Mouse (Mus musculus): ENCODE results near the gene Csk.

Csk gene

DNA sequence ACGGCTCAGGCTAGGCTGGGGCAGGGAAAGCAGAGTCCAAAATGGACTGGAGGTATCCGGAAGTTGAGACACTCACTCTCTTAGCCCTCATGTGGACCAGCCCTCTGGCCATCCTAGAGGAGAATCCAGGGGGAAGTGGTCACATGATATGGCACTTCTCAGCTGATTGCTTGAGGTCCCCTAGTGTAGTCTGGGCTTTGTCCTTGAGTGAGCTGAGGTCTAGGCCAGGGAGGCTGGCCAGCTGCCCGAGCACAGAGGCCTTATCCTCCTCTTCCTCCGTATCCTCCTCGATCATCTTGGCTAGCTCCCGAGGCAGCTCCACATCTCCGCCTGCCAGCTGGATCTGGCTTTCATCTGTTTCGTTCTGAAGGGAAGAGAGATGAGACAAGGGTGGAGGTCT lies 51.3 kb downstream of the Csk start:
- no peak for DNase-seq (ENCODE audit: low spot score)

DNA sequence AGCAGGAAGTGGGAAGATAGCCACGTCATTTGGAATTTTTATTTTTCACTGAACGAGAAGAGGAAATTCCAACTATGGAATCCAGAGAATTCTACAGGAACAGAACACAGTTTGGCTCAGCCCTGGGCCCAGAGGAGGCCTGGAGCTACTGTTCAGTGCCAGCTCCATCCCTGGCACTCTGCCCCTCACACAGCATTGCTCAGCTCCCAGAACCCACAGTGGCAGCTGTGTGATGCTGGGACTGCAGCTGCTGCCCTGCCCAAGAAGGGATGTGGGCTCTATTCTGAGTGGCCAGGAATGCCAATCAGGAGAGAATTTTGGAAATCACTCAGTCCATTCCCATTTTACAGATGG lies 52.1 kb downstream of the Csk start:
- peak; percentile 43 for DNase-seq (ENCODE audit: low spot score)

DNA sequence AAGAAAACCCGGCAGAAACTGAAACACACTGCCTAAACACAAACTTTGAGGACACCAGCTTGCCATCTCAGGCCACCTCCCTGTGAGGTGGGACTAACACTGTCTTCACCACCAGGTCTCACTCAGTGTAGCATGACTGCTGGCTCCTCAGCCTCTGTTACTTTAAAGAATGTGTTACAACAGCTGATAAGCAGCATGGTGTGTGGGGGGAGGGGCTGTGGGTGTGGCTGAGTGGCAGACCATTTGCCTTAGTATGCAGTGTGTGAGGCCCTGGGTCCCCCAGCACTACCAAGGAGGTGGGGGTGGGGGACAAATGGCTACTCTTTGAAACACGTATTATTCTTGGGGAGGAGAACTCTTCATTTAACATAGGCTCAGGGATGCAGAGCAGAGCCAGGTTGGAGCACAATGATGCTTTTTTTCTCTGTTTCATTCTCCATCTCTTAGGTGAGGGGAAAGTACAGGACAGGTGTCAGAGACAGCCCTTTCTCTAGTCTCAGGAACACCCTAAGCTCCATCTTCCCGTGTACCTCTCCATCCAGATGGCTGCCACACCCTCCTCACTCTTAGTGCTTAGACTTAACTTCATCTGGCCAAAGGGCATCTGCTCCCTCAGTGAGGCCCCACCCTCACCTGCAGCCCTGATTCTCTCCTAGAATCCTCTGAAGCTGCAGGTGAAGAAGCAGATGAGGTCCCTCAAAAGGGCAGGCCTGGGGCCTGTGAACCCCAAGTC lies 52.6 kb downstream of the Csk start:
- no peak for DNase-seq (ENCODE audit: low spot score)

DNA sequence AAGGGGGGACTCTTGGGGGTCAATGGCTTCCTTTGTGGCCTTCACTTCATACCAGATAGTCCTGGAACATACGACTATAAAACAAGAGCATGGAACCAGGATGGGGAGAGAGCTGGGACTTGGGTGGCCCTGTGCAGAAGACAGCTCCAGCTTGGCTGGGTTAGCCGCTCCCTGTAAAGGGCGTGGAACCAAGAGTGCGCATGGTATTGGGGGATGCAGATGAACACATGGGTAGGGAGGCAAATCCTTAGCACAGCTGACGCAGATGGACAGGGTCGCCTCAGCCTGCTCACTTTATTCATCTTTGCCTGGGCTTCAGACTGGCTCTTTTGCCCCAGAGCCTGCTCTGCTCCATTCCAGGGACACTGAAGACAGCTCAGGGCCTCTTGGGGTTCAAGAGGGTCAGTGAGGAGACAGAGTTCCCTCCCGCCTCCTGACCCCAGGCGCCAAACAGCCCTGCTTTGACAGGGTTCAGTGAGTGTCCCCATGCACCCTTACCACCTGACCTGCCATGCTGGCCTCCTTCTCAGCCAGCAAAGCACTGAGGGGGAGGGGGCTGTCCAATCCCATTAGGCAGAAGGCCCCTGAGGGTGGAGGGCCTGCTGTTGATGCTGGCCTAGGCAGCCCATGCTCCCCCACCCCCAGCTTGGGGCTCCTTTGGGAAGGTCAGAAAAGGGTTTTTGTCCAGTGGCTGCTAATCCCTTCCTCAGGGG lies 54.4 kb downstream of the Csk start:
- DNase-seq (ENCODE audit: low spot score), result no peak

DNA sequence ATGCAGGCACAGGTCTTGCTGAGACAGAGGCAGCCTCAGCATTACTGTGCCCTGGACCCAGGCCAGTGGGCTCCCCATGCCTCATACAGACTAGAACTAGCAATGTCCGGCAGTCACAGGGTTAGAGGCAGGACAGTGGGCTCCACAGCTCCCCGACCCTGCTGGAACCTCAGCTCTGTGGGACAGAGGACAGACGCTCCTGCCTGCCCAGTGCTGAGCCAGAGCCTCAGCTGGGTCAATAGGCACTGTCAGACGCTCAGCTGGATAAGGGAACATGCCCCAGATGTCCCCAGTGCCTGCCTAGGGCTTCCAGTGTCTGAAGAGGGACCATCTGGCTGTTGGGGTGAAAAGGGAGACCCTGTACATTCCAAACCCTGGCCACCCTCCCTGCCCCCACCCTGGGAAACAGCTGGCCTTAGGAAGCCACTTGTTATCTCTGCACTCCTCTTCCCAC lies 55.5 kb downstream of the Csk start:
- DNase-seq (ENCODE audit: low spot score), result no peak

- DNase-seq (ENCODE audit: low spot score), result no peak
Measured at GRCm38 (mm10) chr9:57597265-57597664, 56.2 kb downstream of the Csk start.

DNA sequence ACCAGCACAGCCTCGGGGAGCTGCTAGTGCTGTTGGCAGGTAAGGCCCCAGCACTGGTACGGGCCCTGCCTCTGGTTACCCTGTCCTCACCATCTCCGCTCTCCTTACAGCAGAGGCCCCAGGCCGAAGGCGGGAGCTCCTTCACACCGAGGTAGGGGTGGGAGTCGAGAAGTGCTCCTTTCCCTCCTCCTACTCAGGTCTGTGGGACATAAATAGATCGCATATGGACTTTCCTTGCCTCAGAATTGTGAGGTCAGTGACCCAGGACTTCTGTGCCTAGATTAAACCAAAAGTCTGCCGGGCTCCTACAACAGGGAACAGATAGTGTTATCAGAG lies 59.3 kb downstream of the Csk start:
- no peak for DNase-seq (ENCODE audit: low spot score)

DNA sequence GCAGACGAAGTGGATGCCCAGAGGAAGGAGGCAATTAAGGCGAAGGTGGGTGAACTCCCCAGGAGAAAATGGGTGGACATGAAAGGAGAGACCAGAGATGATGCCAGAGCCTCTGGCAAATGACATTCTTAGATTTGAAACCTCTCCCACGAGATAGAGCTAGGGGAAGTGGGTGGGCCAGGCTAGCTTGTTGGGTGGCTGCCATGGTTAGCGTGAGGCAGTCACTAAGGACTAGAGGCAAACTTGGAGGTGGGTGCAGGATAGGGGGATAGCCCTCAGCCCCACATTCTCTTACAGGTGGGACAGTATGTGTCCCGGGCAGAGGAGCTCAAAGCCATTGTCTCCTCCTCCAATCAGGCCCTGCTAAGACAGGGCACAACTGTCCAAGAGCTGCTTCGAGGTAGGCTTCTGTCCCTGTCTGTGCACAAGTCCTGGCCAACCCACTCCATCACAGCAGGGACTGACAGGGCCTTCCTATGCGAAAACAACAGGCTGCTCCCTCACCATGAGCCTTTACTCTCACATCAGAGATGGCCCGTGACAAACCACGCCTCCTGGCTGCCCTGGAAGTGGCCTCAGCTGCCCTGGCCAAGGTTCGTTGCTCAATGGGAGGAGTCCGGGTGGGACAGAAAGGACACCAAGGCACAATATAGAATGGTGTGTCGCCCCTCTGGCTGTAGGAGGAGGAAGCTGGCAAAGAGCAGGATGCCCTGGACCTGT lies 59.8 kb downstream of the Csk start:
- no peak for DNase-seq (ENCODE audit: low spot score)

- no peak for DNase-seq (ENCODE audit: low spot score)
Measured at GRCm38 (mm10) chr9:57590726-57591125, 62.7 kb downstream of the Csk start.

DNA sequence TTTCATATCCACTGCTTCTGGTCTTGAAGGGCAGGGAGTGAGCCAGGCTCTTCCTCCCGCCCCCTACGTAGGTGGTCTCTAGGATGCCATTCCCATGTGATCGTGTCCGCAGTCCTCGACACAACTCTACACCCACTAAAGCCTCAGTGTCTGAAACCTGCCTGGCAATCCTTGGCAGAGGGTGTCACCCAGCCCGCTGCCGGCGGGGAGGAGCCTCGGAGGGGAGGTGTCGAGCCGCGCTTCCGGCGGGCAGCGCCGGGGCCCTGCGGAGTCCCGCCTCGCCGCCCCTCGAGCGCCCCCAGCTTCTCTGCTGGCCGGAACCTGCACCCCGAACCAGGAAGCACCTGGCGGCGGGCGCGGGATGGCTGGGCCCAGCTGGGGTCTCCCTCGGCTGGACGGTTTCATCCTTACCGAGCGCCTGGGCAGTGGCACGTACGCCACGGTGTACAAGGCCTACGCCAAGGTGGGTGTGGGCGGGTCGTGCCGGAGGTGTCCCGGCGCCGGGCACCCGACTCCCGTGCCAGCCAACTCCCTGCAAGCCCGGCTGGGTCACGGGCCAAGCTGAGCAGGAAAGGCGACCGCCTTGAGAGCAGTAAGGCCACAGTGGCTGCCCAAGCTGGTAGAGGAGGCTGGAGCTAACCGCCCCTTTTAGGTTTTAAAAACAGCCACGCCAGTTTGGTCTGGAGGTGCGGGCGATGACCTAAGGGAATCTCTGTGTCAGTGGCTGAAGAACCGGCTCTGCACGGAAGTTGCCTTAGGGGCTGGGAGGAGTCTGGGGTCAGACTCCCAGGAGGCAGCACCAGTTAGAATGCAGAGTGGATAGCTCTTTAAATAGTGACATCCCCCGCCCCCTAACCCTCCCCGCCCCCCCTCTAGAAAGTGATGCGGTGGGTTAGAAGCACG lies 64.0 kb downstream of the Csk start, which contains the start of gene Ulk3:
Gene Ulk3, plus strand, starts transcription at position 229 of the 903 bp plus-strand sequence.
- DNase-seq (ENCODE audit: low spot score), result no peak

DNA sequence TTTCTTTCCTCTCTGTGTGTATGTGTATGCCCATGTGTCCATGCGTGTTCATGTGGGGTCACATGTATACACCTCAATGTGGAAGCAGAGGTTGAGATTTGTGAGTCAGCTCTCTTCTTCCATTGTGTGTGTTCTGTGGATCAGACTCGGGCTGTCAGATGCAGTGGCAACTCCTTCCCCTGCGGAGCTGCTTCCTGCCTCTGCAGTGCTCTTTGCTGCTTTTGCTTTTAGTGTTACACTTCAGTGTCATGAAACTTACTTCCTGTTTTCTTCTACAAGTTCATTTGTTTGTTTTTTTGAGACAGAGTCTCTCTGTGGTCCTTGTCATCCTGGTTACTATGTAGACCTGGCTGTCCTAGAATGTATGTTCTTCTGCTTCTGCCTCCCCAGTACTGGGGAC lies 68.4 kb downstream of the Csk start:
- no peak for DNase-seq (ENCODE audit: low spot score)

- no peak for DNase-seq (ENCODE audit: low spot score)
Measured at GRCm38 (mm10) chr9:57577144-57577849, 76.1 kb downstream of the Csk start.
